Mouse (Mus musculus): ENCODE results near the gene Psmd9.

The Psmd9 gene

GRCm38 (mm10) chr5:123169284-123169683, at the start of gene Psmd9:
Gene Psmd9 (plus strand): TSS chr5:123169413.
- DNase-seq (ENCODE audit: low read depth, low spot score): no peak

DNA sequence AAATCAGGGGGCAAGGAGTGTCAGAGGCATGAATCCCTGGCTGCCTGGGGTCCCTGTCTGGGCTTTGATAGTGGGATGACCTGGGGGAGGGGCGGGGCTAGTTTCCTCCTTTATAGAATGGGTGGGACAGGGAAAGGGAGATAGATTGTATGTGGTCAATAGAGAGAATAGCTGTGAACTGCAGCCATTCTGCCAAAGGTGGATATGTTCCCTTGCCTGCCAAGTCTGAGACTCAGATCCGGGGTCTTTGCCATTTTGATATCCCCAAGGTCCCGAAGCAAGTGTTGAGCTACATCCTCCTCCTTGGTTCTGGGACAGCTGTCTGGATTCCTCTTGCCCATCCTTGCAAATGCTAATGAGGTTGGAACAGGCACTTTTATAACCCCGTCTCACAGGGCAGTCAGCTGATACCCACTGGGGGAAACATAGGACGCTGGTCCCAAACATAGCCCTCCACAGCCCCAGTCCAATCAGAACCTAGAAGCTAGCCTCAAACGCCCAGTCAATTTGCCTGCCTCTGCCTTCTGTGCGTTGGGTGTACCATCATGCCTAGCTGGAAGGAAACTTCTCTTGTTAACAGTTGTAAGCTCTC, 48.5 kb upstream of the Psmd9 start:
- no peak for DNase-seq (ENCODE audit: low read depth, low spot score)

GRCm38 (mm10) chr5:123122181-123122580, 47.0 kb upstream of the Psmd9 start:
- no peak for DNase-seq (ENCODE audit: low read depth, low spot score)

GRCm38 (mm10) chr5:123125105-123125504, 44.1 kb upstream of the Psmd9 start:
- DNase-seq (ENCODE audit: low read depth, low spot score): no peak

GRCm38 (mm10) chr5:123125638-123126406, 43.4 kb upstream of the Psmd9 start:
- no peak for DNase-seq (ENCODE audit: low read depth, low spot score)

- no peak for DNase-seq (ENCODE audit: low read depth, low spot score)
Measured at GRCm38 (mm10) chr5:123127031-123127430, 42.2 kb upstream of the Psmd9 start.

DNA sequence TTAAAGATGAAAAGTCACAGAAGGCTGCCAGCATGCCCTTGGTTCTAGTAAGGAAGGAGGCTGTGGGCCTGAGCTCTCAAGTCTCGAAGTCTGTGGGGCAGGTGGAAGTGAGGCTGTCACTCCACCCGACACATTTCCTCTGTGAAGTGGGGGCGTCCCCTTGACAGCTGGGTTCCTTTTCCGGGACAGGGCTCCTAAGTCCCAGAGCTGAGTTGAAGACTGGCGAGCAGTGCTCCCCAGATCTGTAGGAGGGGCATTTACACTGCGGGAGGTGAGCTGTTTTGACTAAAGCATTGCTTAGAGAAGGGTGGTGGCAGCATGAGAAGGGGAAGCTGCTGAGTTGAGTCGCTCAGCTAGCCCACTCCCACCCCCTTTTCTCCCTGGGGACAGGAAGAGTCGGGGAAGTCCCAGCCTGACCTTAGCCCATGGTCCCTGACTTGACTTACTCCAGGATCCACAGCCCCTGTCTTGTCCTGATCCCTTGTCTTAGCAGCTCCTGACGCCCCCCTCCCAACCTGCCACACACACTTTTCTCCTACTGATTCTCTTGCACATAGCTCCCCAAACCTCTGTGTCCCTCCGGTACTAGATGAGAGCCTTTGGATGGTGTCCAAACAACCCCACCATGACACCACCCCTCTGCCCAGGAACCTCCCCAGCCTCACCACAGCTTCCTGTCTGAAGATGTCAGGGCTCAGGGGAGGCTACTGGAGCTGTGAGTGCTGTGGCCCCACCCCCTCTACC, 40.6 kb upstream of the Psmd9 start:
- DNase-seq (ENCODE audit: low read depth, low spot score): no peak

GRCm38 (mm10) chr5:123129170-123129757, 39.9 kb upstream of the Psmd9 start:
- no peak for DNase-seq (ENCODE audit: low read depth, low spot score)

DNA sequence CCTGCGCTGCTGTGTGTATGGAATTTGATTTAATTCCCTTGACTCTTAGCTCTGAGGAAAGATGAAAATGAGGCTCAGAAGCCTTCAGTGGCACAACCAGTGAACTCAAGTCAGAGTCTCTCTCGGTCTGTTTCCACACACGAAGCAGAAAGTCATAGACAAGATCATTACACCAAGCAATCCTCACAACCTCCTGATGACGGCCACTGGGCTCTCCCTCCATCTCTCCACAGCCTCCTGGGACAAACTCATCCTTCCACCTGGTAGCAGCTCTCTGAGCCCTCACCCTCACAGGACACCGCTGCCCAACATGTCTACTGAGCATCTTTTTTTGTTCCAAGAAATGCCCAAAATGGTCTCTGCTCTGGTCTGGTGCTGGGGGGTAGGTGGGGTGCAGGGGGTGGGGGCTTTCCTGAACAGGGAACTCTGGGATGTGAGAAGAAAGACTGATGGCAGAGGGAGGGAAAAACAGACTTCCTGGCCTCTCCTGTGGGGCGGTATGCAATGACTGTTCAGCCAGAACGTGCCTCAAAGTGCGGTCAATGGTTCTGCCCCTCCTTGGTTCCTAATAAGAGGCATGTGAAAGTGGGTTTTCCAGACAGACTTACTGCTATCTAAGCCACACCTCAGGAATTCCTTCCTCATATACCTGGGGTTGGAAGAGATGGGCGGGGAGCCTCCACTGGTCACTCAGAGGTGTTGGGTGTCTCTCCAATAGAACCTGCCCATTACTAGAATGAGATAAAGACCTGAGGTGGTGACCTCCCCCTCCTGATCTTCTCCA, 39.0 kb upstream of the Psmd9 start:
- DNase-seq (ENCODE audit: low read depth, low spot score): no peak

GRCm38 (mm10) chr5:123130814-123131148, 38.4 kb upstream of the Psmd9 start:
- no peak for DNase-seq (ENCODE audit: low read depth, low spot score)

- no peak for DNase-seq (ENCODE audit: low read depth, low spot score)
Measured at GRCm38 (mm10) chr5:123132308-123133071, 36.7 kb upstream of the Psmd9 start, which contains the start of gene Rhof. Gene Rhof (minus strand): TSS chr5:123132692.

- DNase-seq (ENCODE audit: low read depth, low spot score): no peak
Measured at GRCm38 (mm10) chr5:123133083-123133783, 36.0 kb upstream of the Psmd9 start.

- DNase-seq (ENCODE audit: low read depth, low spot score): no peak
Measured at GRCm38 (mm10) chr5:123133784-123134143, 35.4 kb upstream of the Psmd9 start.

- no peak for DNase-seq (ENCODE audit: low read depth, low spot score)
Measured at GRCm38 (mm10) chr5:123134186-123134874, 34.9 kb upstream of the Psmd9 start.

DNA sequence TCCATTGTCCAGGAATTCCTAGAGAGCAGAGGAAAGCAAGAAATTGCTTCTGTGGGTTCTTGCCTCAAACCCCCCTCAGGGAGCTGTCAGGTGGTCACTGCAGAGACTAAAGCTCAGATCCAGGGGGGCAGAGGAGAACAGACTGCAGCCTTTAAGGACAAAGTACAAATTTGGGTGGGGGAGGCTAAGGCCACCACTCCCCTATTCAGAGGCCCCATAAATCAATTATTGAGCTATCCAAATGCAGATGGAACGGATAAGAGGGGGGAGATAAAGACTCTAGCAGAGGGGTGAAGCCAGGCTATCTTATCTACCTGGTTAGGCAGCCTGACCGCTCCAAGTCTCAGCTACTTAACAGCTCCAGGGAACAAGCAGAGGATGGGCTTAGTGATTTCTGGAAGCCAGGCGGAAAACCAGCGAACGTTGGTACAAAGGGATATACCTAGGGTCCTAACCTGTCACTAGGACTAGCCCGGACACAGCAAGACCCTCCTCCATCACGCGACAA, 34.3 kb upstream of the Psmd9 start:
- DNase-seq (ENCODE audit: low read depth, low spot score): no peak

- no peak for DNase-seq (ENCODE audit: low read depth, low spot score)
Measured at GRCm38 (mm10) chr5:123135471-123136360, 33.5 kb upstream of the Psmd9 start.

DNA sequence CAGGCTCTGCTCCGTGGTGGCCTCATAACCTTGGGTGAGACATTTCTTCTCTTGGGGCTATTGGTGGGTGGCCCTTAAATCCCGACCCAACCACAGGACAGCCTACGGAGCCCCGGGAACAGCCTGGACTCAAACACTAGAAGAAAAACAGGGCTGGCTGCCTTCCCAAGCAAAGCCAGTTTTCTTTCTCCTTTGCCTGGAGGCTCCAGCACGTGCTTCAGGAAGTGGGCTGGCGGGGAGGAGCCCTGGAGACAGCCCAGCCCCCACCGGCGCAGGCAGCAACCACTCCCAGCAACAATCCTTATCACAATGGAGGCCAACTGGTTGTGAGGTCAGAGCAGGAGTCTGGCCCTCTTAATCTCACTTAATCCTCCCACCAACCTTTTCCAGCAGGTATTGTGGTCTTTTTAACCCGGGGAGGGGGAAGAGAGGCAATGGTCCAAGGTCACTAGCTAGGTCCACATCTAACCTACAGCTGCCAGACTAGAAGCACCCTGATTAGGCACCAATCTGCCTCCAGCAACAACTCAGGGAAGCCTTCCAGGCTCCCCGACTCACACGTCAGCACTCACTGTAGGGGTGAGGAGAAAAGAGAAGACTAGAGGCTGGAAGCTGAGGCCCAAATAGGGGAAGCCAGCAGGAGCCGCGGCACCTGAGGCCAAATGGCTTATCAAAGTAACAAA, 32.7 kb upstream of the Psmd9 start:
- no peak for DNase-seq (ENCODE audit: low read depth, low spot score)

Measured in WW6 (cell line).